Mouse (Mus musculus) thymus, adult 18-20 months (tissue): Measurements from ENCODE around the gene Bloc1s1.
A peak's percentile ranks its signal among the peaks of the same experiment; 100 is the strongest.

Source experiments
- DNase-seq, 2 experiments: peaks; one replicate each; pipeline ENCODE4 v3.0.0; 2022; ENCODE audit warnings: mixed read lengths in 2 of 2

The Bloc1s1 gene

DNA sequence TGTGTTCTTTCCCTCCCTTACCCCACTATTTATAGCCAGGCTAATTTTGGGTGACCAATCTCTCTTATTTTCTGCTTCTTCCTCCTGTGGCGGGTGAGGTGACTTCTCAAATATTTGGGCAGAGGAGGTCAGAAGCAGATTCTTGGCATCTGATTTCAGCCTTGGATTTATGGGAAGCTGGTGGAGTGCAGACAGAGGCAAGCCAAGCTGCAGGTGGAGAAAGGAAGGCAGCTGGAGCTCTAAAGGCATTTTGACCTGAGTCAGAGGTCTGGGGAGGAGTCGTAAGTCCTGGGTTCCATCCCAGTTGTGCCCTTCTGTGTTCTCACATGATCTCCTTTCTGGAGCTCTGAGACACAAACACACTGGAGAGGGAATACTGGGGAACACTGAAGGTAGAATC is 7.6 kb upstream of the Bloc1s1 start:
- no peak for DNase-seq

GRCm38 (mm10) chr10:128929638-128930378 is 6.0 kb upstream of the Bloc1s1 start:
- no peak for DNase-seq

- no peak for DNase-seq
These were observed 4.5 kb upstream of the Bloc1s1 start for GRCm38 (mm10) chr10:128928356-128928755.

- DNase-seq, result peak; percentile 88 to 89
These were observed 683 bp downstream of the Bloc1s1 start for GRCm38 (mm10) chr10:128923013-128923691.

- DNase-seq, result no peak
These were observed 1.1 kb downstream of the Bloc1s1 start, which contains the start of gene Rdh5 for GRCm38 (mm10) chr10:128922822-128923012. Gene Rdh5, minus strand, starts transcription at chr10:128922888.

- DNase-seq, result no peak
These were observed 1.7 kb downstream of the Bloc1s1 start for GRCm38 (mm10) chr10:128921883-128922821.

GRCm38 (mm10) chr10:128921251-128921650 is 2.6 kb downstream of the Bloc1s1 start:
- no peak for DNase-seq

DNA sequence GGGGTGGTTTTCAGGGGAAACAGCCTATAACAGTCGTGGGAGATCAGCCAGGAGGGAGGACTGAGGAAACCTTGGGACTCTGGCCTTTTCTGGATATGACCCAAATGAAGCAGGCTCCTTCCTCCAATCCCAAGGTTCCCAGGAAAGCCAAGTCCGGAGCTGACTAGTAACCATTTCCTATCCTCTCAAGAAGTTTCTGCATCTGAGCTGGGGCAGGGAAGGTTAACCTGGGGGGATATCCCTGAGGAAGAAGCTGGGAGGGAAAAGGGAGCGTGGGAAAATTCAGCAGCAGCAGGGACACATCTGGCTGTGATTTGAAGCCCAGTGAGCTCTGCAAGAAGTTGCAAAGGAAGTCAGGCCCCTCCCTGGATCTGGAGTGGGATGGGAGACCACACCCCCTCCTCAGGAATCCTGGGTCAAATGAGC is 3.1 kb downstream of the Bloc1s1 start:
- DNase-seq, result no peak

DNA sequence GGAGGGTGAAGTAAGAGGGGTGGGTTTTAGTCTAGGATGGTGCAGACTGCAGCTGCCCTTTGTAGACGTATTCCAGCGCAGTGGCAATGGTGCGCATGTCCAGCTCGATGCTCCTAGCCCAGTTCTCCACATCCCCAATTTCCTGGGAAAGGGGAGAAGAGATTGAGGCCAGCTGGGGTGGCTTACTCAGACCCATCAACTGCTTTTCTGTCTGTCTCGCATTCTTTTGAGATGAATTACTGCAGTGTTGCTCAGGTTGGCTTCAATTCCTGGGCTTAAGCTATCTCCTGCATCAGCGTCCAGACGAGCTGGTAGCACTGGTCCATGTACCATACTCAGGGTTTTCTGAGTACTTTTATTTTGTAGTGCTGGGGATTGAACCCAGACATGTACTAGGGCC is 3.9 kb downstream of the Bloc1s1 start:
- no peak for DNase-seq

DNA sequence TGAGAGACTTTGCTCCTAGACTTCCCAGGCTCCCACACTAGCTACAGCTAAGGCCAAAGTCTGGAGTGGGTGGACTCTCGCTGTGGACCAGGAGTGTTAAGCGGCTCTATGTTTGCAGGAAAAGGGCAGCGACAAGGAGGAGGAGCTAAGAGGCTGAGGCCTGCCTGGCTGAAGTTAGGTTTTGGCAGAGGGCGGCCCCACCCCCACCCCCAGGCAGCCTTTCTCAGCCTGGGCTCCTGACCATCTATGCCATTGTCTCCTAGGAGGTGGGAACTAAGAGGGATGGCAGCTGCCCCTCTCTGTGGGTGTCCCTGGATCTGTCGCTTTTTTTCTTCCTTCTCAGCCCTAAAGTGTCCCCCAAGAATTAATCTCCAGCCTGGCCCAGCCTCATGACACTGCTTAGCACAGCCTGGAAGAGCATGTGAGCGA is 4.6 kb downstream of the Bloc1s1 start:
- DNase-seq, result no peak

DNA sequence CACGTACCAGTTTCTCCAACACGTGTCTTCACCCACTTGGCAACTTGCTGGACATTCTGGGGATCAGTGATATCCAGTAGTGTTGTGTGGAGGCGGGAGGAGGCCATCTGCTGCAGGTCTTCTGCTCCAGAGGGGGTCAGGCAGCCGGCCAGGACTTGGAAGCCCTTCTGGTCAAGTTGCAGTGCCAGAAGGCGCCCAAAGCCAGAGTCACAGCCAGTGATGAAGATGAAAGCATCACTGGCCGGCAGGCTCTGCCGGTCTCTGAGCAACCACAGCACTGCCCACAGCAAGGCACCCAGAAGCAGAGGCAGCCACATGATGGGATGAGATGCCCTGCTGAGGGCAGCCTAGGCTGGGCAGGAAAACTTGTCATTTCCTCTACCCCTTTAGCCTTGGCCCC is 5.6 kb downstream of the Bloc1s1 start:
- no peak for DNase-seq

GRCm38 (mm10) chr10:128917400-128917799 is 6.4 kb downstream of the Bloc1s1 start:
- no peak for DNase-seq

DNA sequence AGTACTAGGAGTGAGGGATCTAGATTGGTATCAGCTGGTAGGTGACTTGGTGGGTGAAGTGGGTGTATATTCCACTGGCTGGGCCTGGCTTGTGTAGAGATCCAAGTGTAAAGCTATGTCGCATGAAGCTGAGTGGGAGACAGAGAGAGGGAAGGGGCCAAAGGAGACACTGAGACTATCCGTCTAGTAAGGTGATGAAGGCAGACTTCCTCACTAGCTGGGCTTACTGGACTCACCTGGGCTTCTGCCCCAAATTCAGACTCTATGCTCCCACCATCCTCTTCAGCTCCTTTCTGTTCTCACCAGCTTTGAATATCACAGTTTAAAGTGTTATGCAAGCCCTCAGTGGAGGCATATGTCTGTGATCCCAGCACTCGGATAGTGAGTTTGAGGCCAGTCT is 7.2 kb downstream of the Bloc1s1 start:
- no peak for DNase-seq

DNA sequence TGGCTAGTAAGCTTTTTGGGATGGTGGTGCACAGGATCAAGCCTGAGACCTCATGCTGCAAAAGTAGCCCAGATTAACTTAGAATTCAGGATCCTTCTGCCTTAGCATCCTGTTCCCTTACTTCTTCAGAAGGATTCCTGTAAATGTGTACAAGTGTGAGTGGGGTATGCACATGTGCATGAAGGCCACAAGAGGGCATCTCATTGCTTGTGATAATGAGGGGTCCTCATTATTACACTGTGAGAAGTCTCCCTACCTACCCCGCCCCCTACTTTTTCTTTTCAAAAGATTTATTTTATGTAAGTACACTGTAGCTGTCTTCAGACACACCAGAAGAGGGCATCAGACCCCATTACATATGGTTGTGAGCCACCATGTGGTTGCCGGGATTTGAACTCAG is 8.3 kb downstream of the Bloc1s1 start:
- DNase-seq, result no peak

DNA sequence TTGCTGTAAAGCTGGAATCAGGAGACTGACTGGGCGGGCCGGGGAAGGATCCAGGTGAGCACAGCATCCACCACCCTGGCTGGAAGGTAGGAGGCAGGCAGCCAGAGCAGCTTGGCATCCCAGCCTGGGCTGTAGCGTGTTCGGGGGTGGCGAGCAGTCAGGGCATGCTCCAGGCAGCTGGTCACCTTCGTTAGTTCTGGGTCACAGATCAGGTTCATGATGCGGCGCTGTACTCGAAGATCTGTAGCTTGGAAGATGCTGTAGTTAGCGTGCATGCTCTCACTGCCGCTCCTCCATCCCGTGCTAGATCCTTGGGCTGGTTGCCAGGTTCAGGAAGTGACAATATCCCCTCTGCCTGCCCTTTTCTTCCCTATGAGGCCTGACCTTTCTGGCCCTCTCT is 10.1 kb downstream of the Bloc1s1 start:
- no peak for DNase-seq

- DNase-seq, result peak; percentile 55 to 59
These were observed 10.6 kb downstream of the Bloc1s1 start for GRCm38 (mm10) chr10:128913219-128913618.

DNA sequence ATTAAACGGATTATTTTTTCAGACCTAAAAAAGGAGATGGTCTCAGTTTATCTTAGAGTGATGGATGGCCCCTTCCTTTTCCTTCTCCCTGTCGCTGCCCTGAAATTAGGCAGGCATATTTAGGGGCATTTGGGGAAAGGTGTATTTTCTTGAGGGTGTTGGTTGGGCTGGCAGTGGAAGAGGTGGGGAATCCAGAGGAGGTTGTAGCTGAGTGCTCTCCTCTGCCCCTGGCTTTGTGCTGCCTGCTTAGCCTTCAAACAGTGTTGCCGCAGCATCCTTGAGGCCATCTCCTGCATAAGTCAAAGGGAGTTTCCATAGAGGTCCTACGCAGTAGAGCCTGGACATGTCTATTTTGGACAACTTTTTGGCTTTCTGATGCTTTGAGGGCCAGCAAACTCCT is 11.0 kb downstream of the Bloc1s1 start:
- no peak for DNase-seq

DNA sequence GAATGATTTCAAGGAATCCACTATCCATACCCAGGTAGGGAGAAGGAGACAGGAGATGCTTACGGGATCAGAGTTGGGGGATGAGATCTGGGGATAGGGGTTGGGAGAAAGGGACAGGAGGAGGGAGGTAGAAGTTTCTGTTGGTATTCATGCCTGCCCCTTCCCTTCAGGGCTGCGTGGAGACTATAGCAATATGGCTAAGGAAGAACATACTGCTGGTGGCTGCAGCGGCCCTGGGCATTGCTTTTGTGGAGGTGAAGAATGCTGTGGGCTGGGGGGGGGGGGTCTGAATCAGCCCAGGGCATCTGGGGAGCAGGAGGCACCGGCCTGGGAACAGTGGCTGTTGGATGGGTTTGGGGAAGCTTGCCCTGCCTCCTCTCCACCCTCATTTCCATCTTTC is 11.6 kb downstream of the Bloc1s1 start:
- no peak for DNase-seq

- DNase-seq, result no peak
These were observed 12.4 kb downstream of the Bloc1s1 start for GRCm38 (mm10) chr10:128911430-128911829.

GRCm38 (mm10) chr10:128910066-128910841 is 13.6 kb downstream of the Bloc1s1 start:
- no peak for DNase-seq

DNA sequence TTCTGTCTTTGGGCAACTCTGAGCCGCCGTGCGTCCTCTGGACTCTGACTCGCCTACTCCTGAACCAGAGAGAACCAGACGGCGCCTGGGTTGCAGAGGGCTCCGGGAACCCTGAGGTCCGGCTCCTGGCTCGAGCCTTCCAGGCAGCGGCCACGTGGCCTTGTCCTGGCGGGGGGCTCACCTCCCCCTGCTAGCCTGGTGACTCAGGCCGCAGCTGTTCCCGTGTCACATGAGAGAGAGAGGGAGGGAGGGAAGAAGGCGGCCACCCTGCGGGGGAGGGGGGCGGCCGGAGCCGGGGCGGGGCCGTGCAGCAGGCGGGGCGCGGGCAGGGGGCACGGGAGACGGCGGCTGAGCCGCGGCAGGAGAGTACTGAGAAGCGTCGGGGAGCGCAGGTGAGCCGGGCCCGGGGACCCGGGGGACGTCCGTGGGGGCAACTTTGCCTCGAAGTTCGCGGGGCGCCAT is 14.2 kb downstream of the Bloc1s1 start:
- DNase-seq, result no peak

DNA sequence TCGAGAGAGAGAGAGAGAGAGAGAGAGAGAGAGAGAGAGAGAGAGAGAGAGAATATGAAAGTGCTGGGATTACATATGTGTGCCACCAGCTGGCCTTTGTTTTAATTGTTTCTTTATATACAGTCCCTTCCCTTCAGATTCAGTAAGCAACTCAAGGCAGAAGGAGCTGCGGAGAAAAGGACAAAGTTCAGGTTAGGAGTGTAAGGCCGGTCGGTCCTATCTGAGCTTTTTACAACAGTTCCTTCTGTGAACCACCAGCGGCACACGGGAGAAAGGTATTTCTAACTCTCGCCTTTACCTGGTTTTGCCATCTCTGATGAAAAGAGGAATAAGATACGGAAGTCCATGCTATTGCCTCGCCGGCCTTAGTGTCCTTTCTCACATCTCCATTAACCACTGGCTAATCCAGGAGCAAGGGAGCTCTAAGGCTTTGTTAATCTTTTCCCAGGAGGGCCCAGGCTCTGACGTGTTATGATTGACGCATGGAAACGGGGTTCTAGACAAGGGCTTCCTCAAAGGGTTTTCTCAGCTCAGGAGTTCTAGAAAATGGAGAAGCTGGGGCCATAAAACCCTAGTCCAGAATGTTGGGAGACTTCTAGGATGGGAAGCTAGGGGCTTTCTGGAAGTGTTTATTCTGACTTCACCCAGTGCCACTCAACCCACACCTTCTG is 14.9 kb downstream of the Bloc1s1 start:
- no peak for DNase-seq
